Mouse (Mus musculus) small intestine, adult 2 months (tissue): Measurements from ENCODE around the gene Morc3. TPM values are rescaled to one million over a fixed set of nuclear protein-coding genes. Genes with fewer than 3 reads are reported as not detected.
A peak's percentile ranks its signal among the peaks of the same experiment; 100 is the strongest.

Experiments used
- H3K27ac ChIP-seq: fragments of 200-500 bp; 2 replicates; pipeline ENCODE4 v1.5.1; 2012; ENCODE audit warnings: low read depth, low read length, control low read depth, inconsistent platforms; ENCODE audit not compliant: insufficient read depth
- H3K27me3 ChIP-seq: fragments of 200-500 bp; 2 replicates; pipeline ENCODE4 v1.6.1; 2012; ENCODE audit warnings: mild to moderate bottlenecking, moderate library complexity, low read length, inconsistent platforms; ENCODE audit not compliant: control insufficient read depth, insufficient read depth
- H3K36me3 ChIP-seq: fragments of 200-500 bp; 2 replicates; pipeline ENCODE4 v1.6.1; 2012; ENCODE audit warnings: mild to moderate bottlenecking, low read length, control low read depth, inconsistent platforms; ENCODE audit not compliant: control insufficient read depth, insufficient read depth
- H3K4me1 ChIP-seq: fragments of 200-500 bp; 2 replicates; pipeline ENCODE4 v1.6.1; 2012; ENCODE audit warnings: low read length, inconsistent platforms, mixed read lengths; ENCODE audit not compliant: control insufficient read depth, insufficient read depth, insufficient read length
- H3K4me3 ChIP-seq: fragments of 200-500 bp; 2 replicates; pipeline ENCODE4 v1.5.1; 2012; ENCODE audit warnings: low read depth, mild to moderate bottlenecking, control low read depth, inconsistent platforms, low read length, moderate library complexity
- CTCF ChIP-seq: fragments of 200-500 bp; IDR thresholded peaks from 2 replicates; pipeline ENCODE4 v1.5.1; 2012; ENCODE audit warnings: low read depth, mild to moderate bottlenecking, control low read depth, inconsistent platforms, low read length, moderate library complexity, mixed read lengths; ENCODE audit not compliant: insufficient replicate concordance, insufficient read length; ENCODE audit errors: extremely low read depth
- POLR2A ChIP-seq: fragments of 200-500 bp; IDR thresholded peaks from 2 replicates; pipeline ENCODE4 v1.6.1; 2012; ENCODE audit warnings: low read depth, mild to moderate bottlenecking, control low read depth, inconsistent platforms, low read length, moderate library complexity
- WGBS: fragments of 180-500 bp; shearing (Covaris S2); methylation state at CpG from one replicate; pipeline ENCODE4 v1.1.7; 2018; 5-methylcytosine and 5-hydroxymethylcytosine counted together
- polyA plus RNA-seq: library from polyadenylated mRNA; depleted of rRNA; stranded (reverse); fragments of >200 nt; gene quantifications from 2 replicates; pipeline ENCODE4 v1.2.3, GENCODE M21; 2012; rRNA removed

The Morc3 gene
- 1.8 and 2.7 TPM in 2 replicates for polyA plus RNA-seq

GRCm38 (mm10) chr16:93831627-93832395 lies at the start of gene Morc3:
Gene Morc3, plus strand, starts transcription at chr16:93832121.
- Histone ChIP-seq H3K4me3 (peak within 1 kb of the TSS; percentile 80), H3K27ac (peak within 1 kb of the TSS; percentile 88), H3K4me1 (peaks cover 3% of the 10 kb centered on the region; the same call in 1 of the 2 replicates), H3K27me3 (no peaks in the 10 kb centered on the region), H3K36me3 (no peaks in the 10 kb centered on the region)
- TF ChIP-seq CTCF = no peak
- peak; percentile 94 for TF ChIP-seq POLR2A
- WGBS = 12% methylated on average over 55 of the region's 55 CpGs

GRCm38 (mm10) chr16:93784175-93784574 lies 47.7 kb upstream of the Morc3 start:
- Histone ChIP-seq H3K36me3 (peaks cover 31% of the 10 kb centered on the region), H3K27ac (no peak overlapping the region), H3K4me1 (no peaks in the 10 kb centered on the region), H3K27me3 (no peaks in the 10 kb centered on the region), H3K4me3 (no peak overlapping the region)
- WGBS = 95% methylated on average over 7 of the region's 7 CpGs
- TF ChIP-seq CTCF = peak; percentile 37; the same call in 1 of the 2 replicates
- no peak for TF ChIP-seq POLR2A

GRCm38 (mm10) chr16:93785805-93786204 lies 46.1 kb upstream of the Morc3 start:
- H3K27me3 ChIP-seq = no peaks in the 10 kb centered on the region
- TF ChIP-seq CTCF (peak; percentile 84; the same call in 1 of the 2 replicates), POLR2A (no peak)
- H3K4me3 ChIP-seq = no peak overlapping the region
- peaks cover 28% of the 10 kb centered on the region for H3K36me3 ChIP-seq
- H3K27ac ChIP-seq = no peak overlapping the region
- H3K4me1 ChIP-seq = no peaks in the 10 kb centered on the region
- whole genome bisulfite sequencing = 16% methylated on average over 9 of the region's 9 CpGs

- Histone ChIP-seq H3K36me3 (peaks cover 34% of the 10 kb centered on the region), H3K27me3 (no peaks in the 10 kb centered on the region), H3K4me3 (no peak overlapping the region), H3K27ac (no peak overlapping the region), H3K4me1 (no peaks in the 10 kb centered on the region)
- 87% methylated on average over 4 of the region's 4 CpGs for WGBS
- TF ChIP-seq POLR2A (no peak), CTCF (no peak)
Measured at GRCm38 (mm10) chr16:93788388-93788787, 43.5 kb upstream of the Morc3 start.

GRCm38 (mm10) chr16:93788881-93789280 lies 43.0 kb upstream of the Morc3 start:
- no peak overlapping the region for H3K27ac ChIP-seq
- H3K4me3 ChIP-seq = no peak overlapping the region
- 95% methylated on average over 8 of the region's 8 CpGs for WGBS
- H3K27me3 ChIP-seq = no peaks in the 10 kb centered on the region
- H3K36me3 ChIP-seq = peaks cover 32% of the 10 kb centered on the region
- no peaks in the 10 kb centered on the region for H3K4me1 ChIP-seq
- TF ChIP-seq POLR2A (no peak), CTCF (no peak)

- Histone ChIP-seq H3K4me1 (no peaks in the 10 kb centered on the region), H3K27ac (no peak overlapping the region), H3K36me3 (peaks cover 26% of the 10 kb centered on the region), H3K4me3 (no peak overlapping the region), H3K27me3 (no peaks in the 10 kb centered on the region)
- TF ChIP-seq POLR2A (no peak), CTCF (no peak)
- WGBS = 74% methylated on average over 5 of the region's 5 CpGs
Measured at GRCm38 (mm10) chr16:93789971-93790755, 41.8 kb upstream of the Morc3 start.

- 81% methylated on average over 15 of the region's 15 CpGs for WGBS
- Histone ChIP-seq H3K27ac (no peak overlapping the region), H3K4me1 (peaks cover 13% of the 10 kb centered on the region; the same call in 1 of the 2 replicates), H3K4me3 (no peak overlapping the region), H3K36me3 (peaks cover 23% of the 10 kb centered on the region), H3K27me3 (no peaks in the 10 kb centered on the region)
- no peak for TF ChIP-seq POLR2A
- no peak for TF ChIP-seq CTCF
Measured at GRCm38 (mm10) chr16:93792981-93793630, 38.8 kb upstream of the Morc3 start.
